Mouse (Mus musculus) stomach, postnatal 0 days (tissue): Measurements from ENCODE around the gene Cav1. TPM values are rescaled to one million over a fixed set of nuclear protein-coding genes. Genes with fewer than 3 reads are reported as not detected.
A peak's percentile ranks its signal among the peaks of the same experiment; 100 is the strongest.

Experiments
- ATAC-seq: fragments of 200-750 bp; cut with Nextera tagmentation; 2 replicates; pipeline ENCODE4 v1.8.0; 2017; ENCODE audit not compliant: low FRiP score, low TSS enrichment
- DNase-seq: peaks from one replicate; pipeline ENCODE4 v3.0.0-alpha.2; 2016; ENCODE audit warnings: low spot score
- H3K27ac ChIP-seq: fragments of 300-500 bp; sonication (generic); replicated peaks from 2 replicates; pipeline ENCODE4 v1.5.1; 2014; ENCODE audit warnings: mild to moderate bottlenecking, control low read depth
- H3K27me3 ChIP-seq: fragments of 300-500 bp; sonication (generic); 2 replicates; pipeline ENCODE4 v1.6.1; 2014; ENCODE audit warnings: low read length; ENCODE audit not compliant: control insufficient read depth, insufficient read depth
- H3K36me3 ChIP-seq: fragments of 300-500 bp; sonication (generic); 2 replicates; pipeline ENCODE4 v1.6.1; 2014; ENCODE audit warnings: low read length, mixed read lengths; ENCODE audit not compliant: control insufficient read depth, insufficient read depth
- H3K4me1 ChIP-seq: fragments of 300-500 bp; sonication (generic); replicated peaks from 2 replicates; pipeline ENCODE4 v1.6.1; 2014; ENCODE audit warnings: antibody characterized with exemption; ENCODE audit not compliant: control insufficient read depth, insufficient read depth
- H3K4me2 ChIP-seq: fragments of 300-500 bp; sonication (generic); replicated peaks from 2 replicates; pipeline ENCODE4 v1.6.1; 2014; ENCODE audit warnings: low read depth, mild to moderate bottlenecking, control low read depth, moderate library complexity
- H3K4me3 ChIP-seq: fragments of 300-500 bp; sonication (generic); 2 replicates; pipeline ENCODE4 v1.5.1; 2014; ENCODE audit warnings: low read depth, low read length, control low read depth
- H3K9ac ChIP-seq: fragments of 300-500 bp; sonication (generic); 2 replicates; pipeline ENCODE4 v1.6.1; 2014; ENCODE audit warnings: mild to moderate bottlenecking, low read length, control low read depth, mixed read lengths
- H3K9me3 ChIP-seq: fragments of 300-500 bp; sonication (generic); 2 replicates; pipeline ENCODE4 v1.6.1; 2016; ENCODE audit warnings: low read length; ENCODE audit not compliant: control insufficient read depth
- CTCF ChIP-seq: IDR thresholded peaks from 2 replicates; pipeline ENCODE4 v1.5.1; 2016; ENCODE audit warnings: antibody characterized with exemption, low read depth, mild to moderate bottlenecking, moderate library complexity
- EP300 ChIP-seq: optimal IDR thresholded peaks from 2 replicates; pipeline ENCODE3; 2016; ENCODE audit warnings: antibody characterized with exemption
- WGBS: fragments of 180-500 bp; shearing (Covaris S2); extraction: QIAGEN DNeasy Blood & Tissue Kit; methylation state at CpG from one replicate; pipeline ENCODE4 v1.1.7; 2014; 5-methylcytosine and 5-hydroxymethylcytosine counted together
- polyA plus RNA-seq: library from polyadenylated mRNA; unstranded; fragments of >200 nt; fragmentation: Nextera tagmentation; extraction: Ambion mirVana; gene quantifications from 2 replicates; pipeline ENCODE4 v1.2.1, GENCODE M21; 2015

The Cav1 gene
- polyA plus RNA-seq, 1 experiment from 2014 or later = 346 TPM

- 87% methylated on average over 5 of the region's 5 CpGs for WGBS
- no peak overlapping the region for H3K27ac ChIP-seq
- H3K4me3 ChIP-seq = no peak overlapping the region
- H3K4me2 ChIP-seq = no peak overlapping the region
- H3K9ac ChIP-seq = no peak overlapping the region
- no peaks in the 10 kb centered on the region for H3K27me3 ChIP-seq
- H3K4me1 ChIP-seq = no peaks in the 10 kb centered on the region
- no peak for TF ChIP-seq EP300
- no peak for TF ChIP-seq CTCF
- no peak for DNase-seq
- no peaks in the 10 kb centered on the region for H3K9me3 ChIP-seq
- ATAC-seq = no peak
- no peaks in the 10 kb centered on the region for H3K36me3 ChIP-seq
Measured at GRCm38 (mm10) chr6:17295116-17295515, 11.0 kb upstream of the Cav1 start.

- Histone ChIP-seq H3K27me3 (no peaks in the 10 kb centered on the region), H3K9ac (peak overlapping the region; percentile 77), H3K4me2 (peak overlapping the region; percentile 77), H3K4me1 (peaks cover 3% of the 10 kb centered on the region; the same call in 1 of the 2 replicates), H3K27ac (peak overlapping the region; percentile 94), H3K36me3 (no peaks in the 10 kb centered on the region), H3K9me3 (no peaks in the 10 kb centered on the region), H3K4me3 (peak overlapping the region; percentile 64)
- DNase-seq = peak; percentile 31
- TF ChIP-seq EP300 (no peak), CTCF (no peak)
- peak; percentile 11; the same call in 1 of the 2 replicates for ATAC-seq
- 0% methylated on average over 19 of the region's 19 CpGs for WGBS
Measured at GRCm38 (mm10) chr6:17306602-17307325, 629 bp downstream of the Cav1 start.

DNA sequence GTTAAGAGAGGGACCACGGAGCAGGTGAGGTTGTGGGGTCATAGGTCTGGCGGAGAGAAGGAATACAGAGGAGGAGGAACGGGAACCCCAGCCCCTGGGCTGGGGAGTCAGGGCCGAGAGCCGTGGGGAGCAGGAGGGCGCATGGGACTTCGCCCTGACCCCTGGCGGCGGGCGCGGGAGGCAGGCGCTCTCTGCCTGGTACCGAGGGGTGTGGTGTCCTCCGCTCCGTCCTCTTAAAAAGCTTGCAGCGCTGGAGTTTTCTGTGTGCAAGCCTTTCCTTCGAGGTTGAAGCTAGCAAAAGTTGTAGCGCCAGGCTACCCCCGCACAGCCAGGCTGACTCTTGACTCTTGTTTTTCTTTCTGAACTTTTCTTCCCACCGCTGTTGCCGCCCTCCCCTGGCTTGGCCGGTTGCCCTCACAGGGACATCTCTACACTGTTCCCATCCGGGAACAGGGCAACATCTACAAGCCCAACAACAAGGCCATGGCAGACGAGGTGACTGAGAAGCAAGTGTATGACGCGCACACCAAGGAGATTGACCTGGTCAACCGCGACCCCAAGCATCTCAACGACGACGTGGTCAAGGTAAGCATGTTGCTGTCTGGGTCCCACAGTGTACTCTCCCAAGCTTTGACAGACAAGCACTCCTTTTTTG is 1.5 kb downstream of the Cav1 start:
- peak overlapping the region; percentile 77 for H3K9ac ChIP-seq
- peak overlapping the region; percentile 77 for H3K4me2 ChIP-seq
- no peaks in the 10 kb centered on the region for H3K27me3 ChIP-seq
- peak overlapping the region; percentile 94 for H3K27ac ChIP-seq
- peaks cover 3% of the 10 kb centered on the region; the same call in 1 of the 2 replicates for H3K4me1 ChIP-seq
- DNase-seq (peak; percentile 80), ATAC-seq (peak; percentile 93)
- no peaks in the 10 kb centered on the region for H3K36me3 ChIP-seq
- peak overlapping the region; percentile 64 for H3K4me3 ChIP-seq
- WGBS = 4% methylated on average over 25 of the region's 31 CpGs
- TF ChIP-seq CTCF = peak; percentile 84
- no peak for TF ChIP-seq EP300
- H3K9me3 ChIP-seq = no peaks in the 10 kb centered on the region

DNA sequence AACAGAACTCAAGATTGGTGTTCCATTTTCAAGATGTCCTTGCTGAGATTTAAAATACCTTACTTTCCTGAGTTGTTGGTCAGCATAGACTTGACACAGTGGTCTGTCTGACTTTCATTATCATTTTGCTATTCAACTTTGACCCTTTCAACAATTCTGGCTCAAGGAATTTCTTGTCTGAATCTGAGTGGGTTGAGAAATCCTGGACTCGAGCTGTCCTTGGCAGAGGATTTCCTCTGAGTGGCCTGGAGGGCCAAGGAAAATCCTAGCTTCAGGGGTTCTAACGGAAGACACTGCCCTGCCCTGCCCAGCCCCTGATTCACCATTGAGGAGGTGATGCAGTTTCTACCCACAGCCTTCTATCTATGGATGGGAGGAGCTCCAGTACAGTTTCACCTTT is 2.5 kb downstream of the Cav1 start:
- Histone ChIP-seq H3K4me1 (peaks cover 3% of the 10 kb centered on the region; the same call in 1 of the 2 replicates), H3K4me2 (peak overlapping the region; percentile 77), H3K27ac (peak overlapping the region; percentile 35; the same call in 1 of the 2 replicates), H3K4me3 (peak overlapping the region; percentile 64), H3K9me3 (no peaks in the 10 kb centered on the region), H3K36me3 (no peaks in the 10 kb centered on the region), H3K27me3 (no peaks in the 10 kb centered on the region), H3K9ac (peak overlapping the region; percentile 48)
- ATAC-seq (no peak), DNase-seq (no peak)
- no peak for TF ChIP-seq EP300
- TF ChIP-seq CTCF = no peak
- 39% methylated on average over 2 of the region's 2 CpGs for WGBS

GRCm38 (mm10) chr6:17309260-17309659 is 3.1 kb downstream of the Cav1 start:
- no peak for TF ChIP-seq CTCF
- TF ChIP-seq EP300 = no peak
- peak overlapping the region; percentile 64 for H3K4me3 ChIP-seq

DNA sequence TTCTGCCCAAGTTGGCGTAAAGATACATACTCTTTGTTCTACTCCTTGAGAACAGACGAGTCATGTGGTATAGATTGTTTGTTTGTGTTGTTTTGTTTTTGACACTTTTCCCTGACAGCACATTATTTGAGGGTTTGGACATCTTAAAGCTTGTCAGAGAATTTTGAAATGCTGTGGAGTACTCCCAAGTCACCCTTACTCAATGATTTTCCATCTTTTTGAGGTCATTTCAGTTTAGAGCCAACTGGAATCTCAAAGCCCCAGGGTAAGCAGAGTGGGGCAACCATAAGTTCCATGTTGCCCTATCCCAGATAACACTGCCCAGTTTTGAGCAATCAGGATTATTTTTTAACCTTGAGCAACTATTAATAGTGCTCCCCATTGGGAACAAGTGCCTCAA is 8.1 kb downstream of the Cav1 start:
- DNase-seq (no peak), ATAC-seq (no peak)
- H3K4me3 ChIP-seq = no peak overlapping the region
- no peak overlapping the region for H3K4me2 ChIP-seq
- H3K27ac ChIP-seq = no peak overlapping the region
- no peak overlapping the region for H3K9ac ChIP-seq
- TF ChIP-seq EP300 (no peak), CTCF (no peak)
- no peaks in the 10 kb centered on the region for H3K36me3 ChIP-seq
- H3K27me3 ChIP-seq = no peaks in the 10 kb centered on the region
- WGBS = 84% methylated on average over 2 of the region's 2 CpGs
- H3K9me3 ChIP-seq = no peaks in the 10 kb centered on the region
- peaks cover 16% of the 10 kb centered on the region for H3K4me1 ChIP-seq

More at GRCm38 (mm10) chr6:17309260-17309659, 3.1 kb downstream of the Cav1 start:
- no peak for ATAC-seq
- Histone ChIP-seq H3K9ac (peak overlapping the region; percentile 48), H3K9me3 (no peaks in the 10 kb centered on the region), H3K4me1 (peaks cover 3% of the 10 kb centered on the region; the same call in 1 of the 2 replicates), H3K27me3 (no peaks in the 10 kb centered on the region), H3K36me3 (no peaks in the 10 kb centered on the region), H3K4me2 (peak overlapping the region; percentile 77), H3K27ac (peak overlapping the region; percentile 35; the same call in 1 of the 2 replicates)
- 46% methylated on average over 2 of the region's 2 CpGs for WGBS
- DNase-seq = no peak
